Mouse (Mus musculus) brain, adult 2 months (tissue): ENCODE data around the gene Cadm2.

Source experiments
- DNase-seq: peaks from one replicate; pipeline ENCODE4 v3.0.0; 2011; ENCODE audit warnings: low read depth, low spot score

Gene Cadm2

GRCm38 (mm10) chr16:67515549-67515948 lies 105.2 kb downstream of the Cadm2 start:
- peak; percentile 41 for DNase-seq

GRCm38 (mm10) chr16:67509079-67509478 lies 111.6 kb downstream of the Cadm2 start:
- peak; percentile 76 for DNase-seq

GRCm38 (mm10) chr16:67482542-67482941 lies 138.2 kb downstream of the Cadm2 start:
- peak; percentile 63 for DNase-seq

GRCm38 (mm10) chr16:67467041-67467440 lies 153.7 kb downstream of the Cadm2 start:
- DNase-seq: no peak

GRCm38 (mm10) chr16:67436301-67436700 lies 184.4 kb downstream of the Cadm2 start:
- DNase-seq: peak; percentile 27

- DNase-seq: peak; percentile 63
Measured at GRCm38 (mm10) chr16:67425371-67425770, 195.3 kb downstream of the Cadm2 start.

- peak; percentile 86 for DNase-seq
Measured at GRCm38 (mm10) chr16:67410926-67411325, 209.8 kb downstream of the Cadm2 start.

GRCm38 (mm10) chr16:67410482-67410881 lies 210.2 kb downstream of the Cadm2 start:
- peak; percentile 94 for DNase-seq

GRCm38 (mm10) chr16:67367745-67368144 lies 253.0 kb downstream of the Cadm2 start:
- DNase-seq: no peak

GRCm38 (mm10) chr16:67348011-67348410 lies 272.7 kb downstream of the Cadm2 start:
- peak; percentile 89 for DNase-seq

- peak; percentile 70 for DNase-seq
Measured at GRCm38 (mm10) chr16:67347561-67347960, 273.1 kb downstream of the Cadm2 start.

- DNase-seq: peak; percentile 81
Measured at GRCm38 (mm10) chr16:67346621-67347290, 274.0 kb downstream of the Cadm2 start.

- DNase-seq: no peak
Measured at GRCm38 (mm10) chr16:67344194-67344593, 276.5 kb downstream of the Cadm2 start.

- DNase-seq: peak; percentile 84
Measured at GRCm38 (mm10) chr16:67311033-67311432, 309.7 kb downstream of the Cadm2 start.

GRCm38 (mm10) chr16:67284664-67285063 lies 336.0 kb downstream of the Cadm2 start:
- DNase-seq: no peak

GRCm38 (mm10) chr16:67243598-67243997 lies 377.1 kb downstream of the Cadm2 start:
- peak; percentile 85 for DNase-seq

GRCm38 (mm10) chr16:67234862-67235261 lies 385.8 kb downstream of the Cadm2 start:
- peak; percentile 76 for DNase-seq

- DNase-seq: no peak
Measured at GRCm38 (mm10) chr16:67226696-67227095, 394.0 kb downstream of the Cadm2 start.

- DNase-seq: no peak
Measured at GRCm38 (mm10) chr16:67203329-67203728, 417.4 kb downstream of the Cadm2 start.

- no peak for DNase-seq
Measured at GRCm38 (mm10) chr16:67192852-67193415, 427.8 kb downstream of the Cadm2 start.

- DNase-seq: no peak
Measured at GRCm38 (mm10) chr16:67192395-67192794, 428.3 kb downstream of the Cadm2 start.

- DNase-seq: peak; percentile 66
Measured at GRCm38 (mm10) chr16:67186322-67186721, 434.4 kb downstream of the Cadm2 start.

GRCm38 (mm10) chr16:67182958-67183357 lies 437.8 kb downstream of the Cadm2 start:
- DNase-seq: no peak
